Mouse (Mus musculus): ENCODE results near the gene Prkcb. TPM values are rescaled to one million over a fixed set of nuclear protein-coding genes. Genes with fewer than 3 reads are reported as not detected.

Prkcb gene
- polyA plus RNA-seq, 1 experiment from 2014 or later = 10.5 TPM

DNA sequence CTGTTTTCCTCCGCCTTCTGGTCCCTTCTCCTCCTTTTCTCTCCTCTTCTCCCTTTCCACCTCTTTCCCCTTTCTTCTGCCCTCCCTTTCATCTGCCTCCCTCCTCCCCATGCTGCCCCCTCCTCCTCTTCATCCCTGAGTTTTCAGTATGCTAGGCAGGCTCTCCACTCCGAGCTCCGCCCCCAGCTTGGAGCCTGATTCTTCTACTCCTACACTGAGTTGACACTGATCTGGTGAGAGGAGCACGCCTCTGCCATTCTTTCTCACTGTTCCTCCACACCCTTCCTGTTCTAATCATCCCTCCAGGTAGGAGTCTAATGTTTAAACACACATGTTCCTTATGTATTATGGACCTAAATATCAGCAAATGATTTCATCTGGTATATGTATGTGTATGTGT, 135.3 kb downstream of the Prkcb start:
- no peaks in the 10 kb centered on the region for H3K36me3 ChIP-seq
- no peaks in the 10 kb centered on the region for H3K4me1 ChIP-seq (replicated peaks)
- WGBS = 57% methylated on average over 4 of the region's 4 CpGs
- no peak overlapping the region for H3K4me2 ChIP-seq
- no peak overlapping the region for H3K27ac ChIP-seq (ENCODE audit: poor library complexity, severe bottlenecking)
- H3K9me3 ChIP-seq (replicated peaks) = no peaks in the 10 kb centered on the region
- ATAC-seq (ENCODE audit: insufficient number of reproducible peaks, low FRiP score) = no peak
- H3K9ac ChIP-seq = no peak overlapping the region
- H3K27me3 ChIP-seq (replicated peaks) = no peaks in the 10 kb centered on the region
- H3K4me3 ChIP-seq = no peak overlapping the region

GRCm38 (mm10) chr7:122429134-122429533, 140.6 kb downstream of the Prkcb start:
- peaks cover under 1% of the 10 kb centered on the region for H3K4me1 ChIP-seq (replicated peaks)
- no peaks in the 10 kb centered on the region for H3K36me3 ChIP-seq
- H3K4me2 ChIP-seq = no peak overlapping the region
- no peak overlapping the region for H3K27ac ChIP-seq (ENCODE audit: poor library complexity, severe bottlenecking)
- H3K9me3 ChIP-seq (replicated peaks) = no peaks in the 10 kb centered on the region
- H3K27me3 ChIP-seq (replicated peaks) = no peaks in the 10 kb centered on the region
- ATAC-seq (ENCODE audit: insufficient number of reproducible peaks, low FRiP score) = no peak
- H3K9ac ChIP-seq = no peak overlapping the region
- no peak overlapping the region for H3K4me3 ChIP-seq
- 70% methylated on average over 5 of the region's 5 CpGs for WGBS

DNA sequence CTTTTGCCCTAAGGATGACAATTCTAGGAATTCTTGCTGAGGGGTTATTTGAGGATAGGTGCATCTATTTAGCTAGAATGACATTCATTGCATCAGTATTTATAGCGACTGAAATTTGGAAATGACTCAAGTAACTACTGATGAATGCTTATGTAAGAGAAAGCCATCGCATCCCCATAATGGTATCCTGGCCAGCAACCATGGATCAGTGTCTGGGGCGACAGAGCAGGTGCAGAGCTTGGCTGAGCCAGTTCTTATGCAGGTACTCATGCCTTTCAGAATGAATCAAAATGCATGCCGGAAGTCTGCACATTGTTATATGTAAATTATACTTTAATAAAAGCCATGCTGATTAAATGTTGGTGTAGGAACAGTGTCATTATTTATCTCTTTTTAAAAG, 143.8 kb downstream of the Prkcb start:
- H3K4me2 ChIP-seq = no peak overlapping the region
- no peak overlapping the region for H3K4me3 ChIP-seq
- ATAC-seq (ENCODE audit: insufficient number of reproducible peaks, low FRiP score) = no peak
- H3K9me3 ChIP-seq (replicated peaks) = no peaks in the 10 kb centered on the region
- H3K27me3 ChIP-seq (replicated peaks) = no peaks in the 10 kb centered on the region
- H3K27ac ChIP-seq (ENCODE audit: poor library complexity, severe bottlenecking) = no peak overlapping the region
- WGBS = 79% methylated on average over 4 of the region's 4 CpGs
- no peaks in the 10 kb centered on the region for H3K36me3 ChIP-seq
- peaks cover 16% of the 10 kb centered on the region for H3K4me1 ChIP-seq (replicated peaks)
- H3K9ac ChIP-seq = no peak overlapping the region

DNA sequence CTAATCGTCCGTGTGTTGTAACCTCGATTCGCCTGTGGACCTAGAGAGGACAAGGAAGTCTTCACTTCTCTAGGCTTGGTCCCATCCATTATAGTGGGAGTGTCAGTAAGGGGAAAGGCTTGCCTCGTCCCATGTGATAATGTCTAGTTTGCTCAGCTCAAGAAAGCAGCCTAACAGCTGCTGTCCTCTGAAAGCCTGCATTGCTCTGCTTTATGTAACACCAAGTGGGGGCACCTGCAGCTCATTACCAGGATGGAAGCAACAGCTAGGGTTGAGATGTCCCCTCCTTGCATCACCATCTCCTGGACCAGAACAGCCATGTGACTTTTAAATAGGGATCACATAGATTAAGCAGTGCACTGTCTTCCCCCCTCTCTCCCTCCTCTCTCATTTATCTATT, 144.8 kb downstream of the Prkcb start:
- Histone ChIP-seq H3K27me3 (replicated peaks) (no peaks in the 10 kb centered on the region), H3K9ac (no peak overlapping the region), H3K4me3 (no peak overlapping the region), H3K9me3 (replicated peaks) (no peaks in the 10 kb centered on the region), H3K27ac (ENCODE audit: poor library complexity, severe bottlenecking) (no peak overlapping the region), H3K36me3 (no peaks in the 10 kb centered on the region), H3K4me2 (no peak overlapping the region), H3K4me1 (replicated peaks) (peaks cover 16% of the 10 kb centered on the region)
- no peak for ATAC-seq (ENCODE audit: insufficient number of reproducible peaks, low FRiP score)
- WGBS = 65% methylated on average over 5 of the region's 5 CpGs

DNA sequence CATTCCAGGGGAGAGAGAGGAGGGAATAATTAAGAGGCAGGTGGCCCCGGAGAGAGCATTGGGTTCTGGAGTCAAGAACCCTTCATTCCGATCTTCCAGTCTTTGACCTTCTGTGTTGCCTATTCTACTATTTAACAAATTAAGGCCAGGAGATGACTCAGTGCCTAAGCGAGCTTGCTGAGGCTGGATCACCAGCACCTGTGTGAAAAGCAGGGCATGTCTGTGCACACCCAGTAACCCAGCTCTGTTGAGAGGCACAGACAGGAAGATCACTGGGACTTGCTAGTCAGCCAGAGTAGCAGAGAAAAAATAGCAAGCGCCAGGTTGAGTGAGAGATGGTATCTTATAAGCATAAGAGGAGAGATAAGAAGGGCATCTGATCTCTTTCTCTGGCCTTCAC, 146.4 kb downstream of the Prkcb start:
- Histone ChIP-seq H3K4me1 (replicated peaks) (peaks cover 16% of the 10 kb centered on the region), H3K27ac (ENCODE audit: poor library complexity, severe bottlenecking) (no peak overlapping the region), H3K36me3 (no peaks in the 10 kb centered on the region), H3K4me3 (no peak overlapping the region), H3K9me3 (replicated peaks) (no peaks in the 10 kb centered on the region), H3K27me3 (replicated peaks) (no peaks in the 10 kb centered on the region), H3K4me2 (no peak overlapping the region), H3K9ac (no peak overlapping the region)
- 65% methylated on average over 4 of the region's 4 CpGs for WGBS
- ATAC-seq (ENCODE audit: insufficient number of reproducible peaks, low FRiP score) = no peak

GRCm38 (mm10) chr7:122435561-122435960, 147.0 kb downstream of the Prkcb start:
- Histone ChIP-seq H3K9ac (no peak overlapping the region), H3K4me3 (no peak overlapping the region), H3K9me3 (replicated peaks) (no peaks in the 10 kb centered on the region), H3K27me3 (replicated peaks) (no peaks in the 10 kb centered on the region), H3K36me3 (no peaks in the 10 kb centered on the region), H3K4me1 (replicated peaks) (peaks cover 16% of the 10 kb centered on the region), H3K27ac (ENCODE audit: poor library complexity, severe bottlenecking) (no peak overlapping the region), H3K4me2 (no peak overlapping the region)
- no peak for ATAC-seq (ENCODE audit: insufficient number of reproducible peaks, low FRiP score)
- 87% methylated on average over 7 of the region's 7 CpGs for WGBS

- H3K9me3 ChIP-seq (replicated peaks) = no peaks in the 10 kb centered on the region
- H3K27me3 ChIP-seq (replicated peaks) = no peaks in the 10 kb centered on the region
- no peak overlapping the region for H3K4me2 ChIP-seq
- no peak overlapping the region for H3K27ac ChIP-seq (ENCODE audit: poor library complexity, severe bottlenecking)
- no peaks in the 10 kb centered on the region for H3K36me3 ChIP-seq
- no peak for ATAC-seq (ENCODE audit: insufficient number of reproducible peaks, low FRiP score)
- WGBS = 85% methylated on average over 1 of the region's 1 CpGs
- no peak overlapping the region for H3K4me3 ChIP-seq
- H3K9ac ChIP-seq = no peak overlapping the region
- peaks cover 16% of the 10 kb centered on the region for H3K4me1 ChIP-seq (replicated peaks)
Observed at GRCm38 (mm10) chr7:122437390-122437789, 148.8 kb downstream of the Prkcb start.

GRCm38 (mm10) chr7:122445056-122445455, 156.5 kb downstream of the Prkcb start:
- 58% methylated on average over 6 of the region's 6 CpGs for WGBS
- Histone ChIP-seq H3K4me2 (no peak overlapping the region), H3K4me3 (no peak overlapping the region), H3K27ac (ENCODE audit: poor library complexity, severe bottlenecking) (no peak overlapping the region), H3K9me3 (replicated peaks) (peaks cover 3% of the 10 kb centered on the region; the same call in 1 of the 2 replicates), H3K36me3 (no peaks in the 10 kb centered on the region), H3K9ac (no peak overlapping the region), H3K4me1 (replicated peaks) (no peaks in the 10 kb centered on the region), H3K27me3 (replicated peaks) (no peaks in the 10 kb centered on the region)
- no peak for ATAC-seq (ENCODE audit: insufficient number of reproducible peaks, low FRiP score)

- no peak overlapping the region for H3K27ac ChIP-seq (ENCODE audit: poor library complexity, severe bottlenecking)
- no peak overlapping the region for H3K4me3 ChIP-seq
- no peaks in the 10 kb centered on the region for H3K27me3 ChIP-seq (replicated peaks)
- H3K9me3 ChIP-seq (replicated peaks) = peaks cover 7% of the 10 kb centered on the region; the same call in 1 of the 2 replicates
- H3K4me2 ChIP-seq = no peak overlapping the region
- 70% methylated on average over 8 of the region's 8 CpGs for WGBS
- H3K9ac ChIP-seq = no peak overlapping the region
- no peaks in the 10 kb centered on the region for H3K36me3 ChIP-seq
- ATAC-seq (ENCODE audit: insufficient number of reproducible peaks, low FRiP score) = no peak
- H3K4me1 ChIP-seq (replicated peaks) = no peaks in the 10 kb centered on the region
Observed at GRCm38 (mm10) chr7:122452671-122453070, 164.1 kb downstream of the Prkcb start.

DNA sequence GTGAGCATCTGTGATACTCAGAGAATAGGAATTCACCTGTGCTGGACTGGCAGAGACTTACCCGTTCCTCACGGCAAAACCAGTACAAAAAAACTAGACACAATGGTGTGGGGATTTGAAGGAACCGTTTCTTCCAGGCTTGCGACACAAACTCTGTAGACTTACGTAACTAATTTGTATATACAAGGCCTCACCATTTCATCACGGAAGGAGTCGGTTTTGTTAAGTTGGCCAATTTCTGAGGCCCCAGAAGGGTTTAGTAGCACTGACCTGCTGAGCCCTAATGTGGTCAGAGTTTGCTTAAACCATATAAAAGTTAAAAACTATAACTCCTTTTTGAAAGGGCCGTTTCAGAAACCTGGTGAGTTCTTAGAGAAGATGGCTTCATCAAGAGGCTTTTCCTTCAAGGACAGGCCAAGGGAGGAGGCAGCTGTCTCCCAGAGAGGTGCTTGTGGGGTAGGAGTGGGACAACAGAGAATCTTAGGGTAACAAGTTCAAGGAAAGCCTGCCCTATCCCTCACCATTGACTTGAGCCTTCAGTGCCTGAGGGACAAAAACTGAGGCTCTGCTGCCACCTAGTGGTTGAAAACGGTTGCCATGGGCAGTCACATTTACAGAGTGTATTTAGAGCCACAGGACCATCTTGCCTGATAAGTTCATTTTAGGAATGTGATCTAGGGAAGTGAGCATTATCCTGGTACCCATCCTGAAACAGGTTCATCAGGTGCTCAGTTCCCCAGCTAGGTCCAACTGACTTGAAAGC, 170.8 kb downstream of the Prkcb start:
- no peaks in the 10 kb centered on the region for H3K4me1 ChIP-seq (replicated peaks)
- no peak; the same call in 1 of the 2 replicates for ATAC-seq (ENCODE audit: insufficient number of reproducible peaks, low FRiP score)
- WGBS = 66% methylated on average over 9 of the region's 9 CpGs

GRCm38 (mm10) chr7:122460020-122460419, 171.5 kb downstream of the Prkcb start:
- no peaks in the 10 kb centered on the region for H3K36me3 ChIP-seq
- no peak overlapping the region for H3K4me3 ChIP-seq
- ATAC-seq (ENCODE audit: insufficient number of reproducible peaks, low FRiP score) = no peak
- no peaks in the 10 kb centered on the region for H3K9me3 ChIP-seq (replicated peaks)
- H3K4me2 ChIP-seq = no peak overlapping the region
- H3K27me3 ChIP-seq (replicated peaks) = 0 out of 2 replicates have a peak, but pooled peaks cover 1% of the 10 kb centered on the region
- H3K4me1 ChIP-seq (replicated peaks) = no peaks in the 10 kb centered on the region
- 59% methylated on average over 2 of the region's 2 CpGs for WGBS
- no peak overlapping the region for H3K27ac ChIP-seq (ENCODE audit: poor library complexity, severe bottlenecking)
- H3K9ac ChIP-seq = no peak overlapping the region

More for the DNA sequence above, 170.8 kb downstream of the Prkcb start:
- Histone ChIP-seq H3K36me3 (no peaks in the 10 kb centered on the region), H3K9ac (no peak overlapping the region), H3K27me3 (replicated peaks) (no peaks in the 10 kb centered on the region), H3K9me3 (replicated peaks) (no peaks in the 10 kb centered on the region), H3K27ac (ENCODE audit: poor library complexity, severe bottlenecking) (no peak overlapping the region), H3K4me3 (no peak overlapping the region), H3K4me2 (no peak overlapping the region)
